Mouse (Mus musculus): Measurements from ENCODE around the gene Mthfd2.

- no peak for TF ChIP-seq GATA1 (IDR thresholded peaks at IDR 0.05; ENCODE audit: borderline replicate concordance, low read length)
- TF ChIP-seq FLI1 (IDR thresholded peaks at IDR 0.05; ENCODE audit: low read length), result no peak
Measured at GRCm38 (mm10) chr6:83354856-83355781, 29.4 kb upstream of the Mthfd2 start.

Measured in megakaryocyte, embryonic 14.5 days (primary cell).